Mouse (Mus musculus): ENCODE data around the gene Rai1.

- TF ChIP-seq MAX (IDR thresholded peaks at IDR 0.05) (no peak), CTCF (IDR thresholded peaks at IDR 0.05; ENCODE audit: control insufficient read depth, insufficient read depth, insufficient read length) (no peak), USF1 (IDR thresholded peaks at IDR 0.05; ENCODE audit: low read depth) (no peak), FOSL1 (IDR thresholded peaks at IDR 0.05; ENCODE audit: insufficient read depth, low read length, poor library complexity, severe bottlenecking) (no peak)
Measured at GRCm38 (mm10) chr11:60070599-60070998, 34.2 kb upstream of the Rai1 start.
